Mouse (Mus musculus) limb, embryonic 12.5 days (tissue): Measurements from ENCODE around the gene Havcr1. TPM values are rescaled to one million over a fixed set of nuclear protein-coding genes. Genes with fewer than 3 reads are reported as not detected.
"Not testable (repeated sequence)": the region's sequence is repeated elsewhere in the genome, so short reads cannot be mapped to it uniquely, and the experiment has no call there.

ENCODE experiments used
- ATAC-seq: fragments of 200-750 bp; cut with Nextera tagmentation; 2 replicates; pipeline ENCODE4 v1.8.0; 2017; ENCODE audit warnings: low read depth, moderate TSS enrichment; ENCODE audit not compliant: insufficient number of reproducible peaks, insufficient read depth, low FRiP score, low TSS enrichment
- H3K27ac ChIP-seq: fragments of 300-500 bp; sonication (generic); 2 replicates; pipeline ENCODE4 v1.5.1; 2016; ENCODE audit warnings: mild to moderate bottlenecking, moderate library complexity
- H3K27me3 ChIP-seq: fragments of 300-500 bp; sonication (generic); 2 replicates; pipeline ENCODE4 v1.6.1; 2016; ENCODE audit warnings: mild to moderate bottlenecking, moderate library complexity
- H3K36me3 ChIP-seq: fragments of 300-500 bp; sonication (generic); 2 replicates; pipeline ENCODE4 v1.6.1; 2016; ENCODE audit warnings: mild to moderate bottlenecking, moderate library complexity
- H3K4me1 ChIP-seq: fragments of 300-500 bp; sonication (generic); replicated peaks from 2 replicates; pipeline ENCODE4 v1.6.1; 2016
- H3K4me2 ChIP-seq: fragments of 300-500 bp; sonication (generic); 2 replicates; pipeline ENCODE4 v1.6.1; 2016; ENCODE audit warnings: mild to moderate bottlenecking, moderate library complexity
- H3K4me3 ChIP-seq: fragments of 300-500 bp; sonication (generic); replicated peaks from 2 replicates; pipeline ENCODE4 v1.5.1; 2016; ENCODE audit warnings: mild to moderate bottlenecking
- H3K9ac ChIP-seq: fragments of 300-500 bp; sonication (generic); replicated peaks from 2 replicates; pipeline ENCODE4 v1.6.1; 2016; ENCODE audit warnings: mild to moderate bottlenecking, moderate library complexity
- H3K9me3 ChIP-seq: fragments of 300-500 bp; sonication (generic); 2 replicates; pipeline ENCODE4 v1.6.1; 2016; ENCODE audit warnings: mild to moderate bottlenecking, moderate library complexity
- WGBS: fragments of 180-500 bp; shearing (Covaris S2); methylation state at CpG from one replicate; pipeline ENCODE4 v1.1.7; 2016; 5-methylcytosine and 5-hydroxymethylcytosine counted together
- polyA plus RNA-seq: library from polyadenylated mRNA; unstranded; fragments of >200 nt; fragmentation: Nextera tagmentation; extraction: Ambion mirVana; gene quantifications from 2 replicates; pipeline ENCODE4 v1.2.1, GENCODE M21; 2016

The Havcr1 gene
- polyA plus RNA-seq, 1 experiment from 2014 or later, result not detected

DNA sequence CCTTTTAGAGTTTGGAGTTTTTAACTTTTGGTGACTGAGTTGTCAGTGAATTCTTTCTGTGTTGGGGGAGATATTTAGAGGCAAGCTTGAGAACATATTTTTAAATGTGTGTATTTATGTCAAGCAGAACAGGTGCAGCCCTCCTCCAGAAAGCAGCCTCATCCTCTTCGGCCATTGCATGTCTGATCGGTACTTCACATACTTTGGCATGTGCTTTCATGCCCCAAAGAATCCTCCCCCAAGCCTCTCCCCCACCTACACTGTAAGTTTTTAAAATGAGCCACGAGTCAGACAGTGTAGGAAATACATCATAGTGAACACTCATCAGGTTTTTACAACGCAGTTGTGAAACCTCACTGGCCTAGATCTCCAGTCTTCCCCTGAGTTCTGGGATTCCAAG, 6.0 kb downstream of the Havcr1 start:
- H3K36me3 ChIP-seq, result no peaks in the 10 kb centered on the region
- H3K27me3 ChIP-seq, result no peaks in the 10 kb centered on the region
- WGBS, result 76% methylated on average over 4 of the region's 4 CpGs
- ATAC-seq, result no peak
- no peak overlapping the region for H3K4me3 ChIP-seq
- no peak overlapping the region for H3K27ac ChIP-seq
- H3K4me2 ChIP-seq, result no peak overlapping the region
- no peaks in the 10 kb centered on the region for H3K4me1 ChIP-seq
- H3K9me3 ChIP-seq, result no peaks in the 10 kb centered on the region
- H3K9ac ChIP-seq, result no peak overlapping the region

DNA sequence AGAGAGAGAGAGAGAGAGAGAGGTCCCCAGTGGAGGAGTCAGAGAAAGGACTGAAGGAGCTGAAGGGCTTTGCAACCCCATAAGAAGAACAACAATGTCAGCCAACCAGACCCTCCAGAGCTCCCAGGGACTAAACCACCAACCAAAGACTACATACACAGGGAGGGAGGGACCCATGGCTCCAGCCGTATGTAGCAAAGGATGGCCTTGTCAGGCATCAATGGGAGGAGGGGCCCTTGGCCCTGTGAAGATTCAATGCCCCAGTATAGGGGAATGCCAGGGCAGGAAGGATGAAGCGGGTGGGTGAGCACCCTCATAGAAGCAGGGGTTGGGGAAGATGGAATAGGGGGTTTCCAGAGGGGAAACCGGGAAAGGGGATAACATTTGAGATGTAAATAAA, 6.8 kb downstream of the Havcr1 start:
- 79% methylated on average over 3 of the region's 3 CpGs for WGBS

DNA sequence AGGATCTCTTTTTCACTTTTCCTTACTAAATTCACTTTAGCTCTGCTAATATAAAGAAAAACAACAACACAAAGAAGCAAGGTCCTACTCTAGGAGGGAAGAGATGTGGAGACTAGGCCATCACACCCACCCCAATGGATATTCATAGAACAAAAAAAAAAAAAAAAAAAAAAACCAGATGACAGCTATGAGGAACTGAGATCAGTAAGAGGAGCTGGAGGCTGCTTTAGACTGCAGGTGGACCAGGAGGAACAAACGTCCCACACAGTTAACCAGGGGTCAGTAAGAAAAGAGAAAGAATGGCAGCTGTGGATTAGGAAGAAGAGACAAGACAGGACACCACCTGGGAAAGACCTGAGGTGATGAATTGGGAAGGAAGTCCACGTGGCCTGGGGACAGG, 13.1 kb downstream of the Havcr1 start:
- Histone ChIP-seq H3K9me3 (no peaks in the 10 kb centered on the region), H3K27ac (no peak overlapping the region), H3K4me3 (no peak overlapping the region), H3K4me2 (no peak overlapping the region), H3K4me1 (no peaks in the 10 kb centered on the region), H3K36me3 (no peaks in the 10 kb centered on the region), H3K9ac (no peak overlapping the region), H3K27me3 (no peaks in the 10 kb centered on the region)
- WGBS, result 61% methylated on average over 2 of the region's 2 CpGs
- no peak for ATAC-seq

More for the DNA sequence above, 6.8 kb downstream of the Havcr1 start:
- Histone ChIP-seq H3K4me3 (no peak overlapping the region), H3K4me2 (no peak overlapping the region), H3K27ac (no peak overlapping the region), H3K36me3 (no peaks in the 10 kb centered on the region), H3K27me3 (no peaks in the 10 kb centered on the region), H3K4me1 (no peaks in the 10 kb centered on the region), H3K9ac (no peak overlapping the region), H3K9me3 (no peaks in the 10 kb centered on the region)
- ATAC-seq, result no peak

DNA sequence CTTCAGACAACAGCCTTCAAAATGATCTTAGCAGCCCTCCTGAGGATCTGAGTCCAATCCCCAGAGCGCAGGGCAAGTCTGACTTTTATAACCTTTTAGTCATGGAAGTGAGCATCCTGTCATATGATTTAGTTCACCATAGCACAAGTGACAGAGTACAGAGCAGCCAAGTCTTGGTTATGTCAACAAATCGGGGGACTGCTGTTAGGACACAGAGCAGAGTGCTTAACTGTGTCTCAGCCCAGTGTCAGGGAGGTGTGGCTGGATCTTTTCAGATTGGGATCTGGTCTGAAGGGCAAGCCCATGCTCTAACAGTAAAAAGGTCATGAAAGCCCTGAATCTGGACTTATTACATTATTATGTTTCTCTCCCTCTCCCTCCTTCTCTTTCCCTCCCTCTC, 18.8 kb downstream of the Havcr1 start:
- 45% methylated on average over 2 of the region's 2 CpGs for WGBS
- Histone ChIP-seq H3K9ac (no peak overlapping the region), H3K36me3 (no peaks in the 10 kb centered on the region), H3K4me2 (no peak overlapping the region), H3K27me3 (no peaks in the 10 kb centered on the region), H3K4me1 (no peaks in the 10 kb centered on the region), H3K4me3 (no peak overlapping the region), H3K9me3 (no peaks in the 10 kb centered on the region), H3K27ac (no peak overlapping the region)
- ATAC-seq, result no peak

DNA sequence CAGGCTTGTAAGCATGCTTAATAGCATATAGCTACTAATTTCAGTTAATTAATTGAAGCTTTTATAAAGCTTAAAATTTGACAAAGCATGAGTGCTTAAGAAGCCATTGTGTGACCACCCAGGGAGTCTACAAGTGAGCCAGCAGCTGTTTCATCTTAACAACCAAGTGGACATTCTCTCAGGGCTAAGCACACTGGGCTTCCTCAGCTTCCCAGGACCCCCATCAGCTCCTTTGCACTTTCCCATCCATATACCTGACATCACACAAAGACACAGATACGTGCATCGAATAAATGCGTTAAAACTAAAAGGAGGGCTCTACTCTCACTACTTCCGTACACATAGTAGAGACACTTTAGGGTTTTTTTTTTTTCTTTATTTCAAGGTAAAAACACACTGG, 19.8 kb downstream of the Havcr1 start:
- Histone ChIP-seq H3K36me3 (no peaks in the 10 kb centered on the region), H3K4me3 (no peak overlapping the region), H3K27ac (no peak overlapping the region), H3K4me1 (no peaks in the 10 kb centered on the region), H3K4me2 (no peak overlapping the region), H3K9ac (no peak overlapping the region), H3K9me3 (no peaks in the 10 kb centered on the region), H3K27me3 (no peaks in the 10 kb centered on the region)
- WGBS, result 91% methylated on average over 4 of the region's 4 CpGs
- no peak for ATAC-seq

DNA sequence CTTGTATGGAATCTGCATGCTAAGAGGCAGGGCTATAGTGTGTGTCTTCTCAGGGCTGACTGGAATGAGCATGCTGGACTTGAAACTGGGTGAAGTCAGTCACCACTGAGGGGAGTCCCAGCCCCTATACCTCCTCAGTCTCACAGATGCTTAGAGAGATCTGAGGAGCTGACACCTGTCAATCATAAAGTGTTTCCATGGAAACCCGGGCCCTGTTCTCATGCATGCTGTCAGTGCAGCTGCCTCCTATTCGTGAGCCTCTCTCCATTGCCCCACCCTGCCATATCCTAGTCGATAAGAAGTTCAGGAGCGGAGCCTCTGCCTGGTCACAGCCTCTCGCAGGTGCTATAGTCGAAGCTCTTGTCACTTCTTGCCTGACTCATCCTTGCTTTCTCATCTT, 20.8 kb downstream of the Havcr1 start:
- H3K27ac ChIP-seq, ATAC-seq, H3K27me3 ChIP-seq, H3K36me3 ChIP-seq, H3K9me3 ChIP-seq, H3K4me3 ChIP-seq, H3K4me2 ChIP-seq, H3K9ac ChIP-seq, H3K4me1 ChIP-seq: not testable (repeated sequence)
- WGBS, result 87% methylated on average over 6 of the region's 6 CpGs

DNA sequence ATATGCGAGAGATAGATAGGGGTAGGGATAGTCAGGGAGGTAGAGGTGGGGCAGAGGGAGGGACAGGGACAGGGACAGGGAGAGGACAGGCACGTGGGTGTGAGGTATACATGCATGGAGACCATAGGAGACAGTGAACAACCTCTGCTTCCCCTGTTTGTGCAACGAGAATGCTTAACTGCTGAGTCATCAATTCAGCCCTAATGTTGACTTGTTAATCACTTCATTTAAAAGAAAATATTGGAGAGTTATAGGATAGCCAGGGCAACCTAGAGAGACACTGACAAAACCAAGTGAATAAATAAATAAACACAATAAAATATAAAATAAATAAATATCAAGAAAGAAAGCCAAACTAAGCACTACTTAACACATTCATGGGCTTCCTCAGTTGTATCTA, 42.0 kb downstream of the Havcr1 start:
- Histone ChIP-seq H3K4me1 (no peaks in the 10 kb centered on the region), H3K4me2 (no peak overlapping the region), H3K9ac (no peak overlapping the region), H3K9me3 (no peaks in the 10 kb centered on the region), H3K4me3 (no peak overlapping the region), H3K27ac (no peak overlapping the region), H3K27me3 (no peaks in the 10 kb centered on the region), H3K36me3 (no peaks in the 10 kb centered on the region)
- WGBS, result 81% methylated on average over 3 of the region's 3 CpGs
- ATAC-seq, result no peak

DNA sequence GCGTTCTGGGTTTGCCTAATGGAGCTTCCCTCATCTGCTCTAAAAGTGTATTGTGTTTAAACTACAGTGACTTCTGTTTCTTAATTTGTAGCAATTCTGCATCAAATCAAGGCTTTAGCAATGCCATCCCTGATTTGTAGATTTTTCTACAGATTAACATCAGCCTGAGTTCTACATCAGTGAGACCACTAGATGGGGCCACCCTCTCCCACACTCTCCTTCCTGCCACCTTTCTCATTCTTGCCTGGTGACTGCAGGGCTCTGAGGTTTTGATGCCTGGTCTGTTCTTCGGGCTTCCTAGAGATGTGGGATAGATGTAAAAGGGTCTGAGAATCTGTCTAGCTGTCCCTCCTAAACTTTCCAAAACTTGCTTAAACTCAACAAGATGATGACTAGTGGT, 44.9 kb downstream of the Havcr1 start:
- no peaks in the 10 kb centered on the region for H3K36me3 ChIP-seq
- no peak overlapping the region for H3K27ac ChIP-seq
- H3K4me2 ChIP-seq, result no peak overlapping the region
- WGBS, result 85% methylated on average over 2 of the region's 2 CpGs
- no peak for ATAC-seq
- no peak overlapping the region for H3K9ac ChIP-seq
- H3K4me3 ChIP-seq, result no peak overlapping the region
- no peaks in the 10 kb centered on the region for H3K9me3 ChIP-seq
- no peaks in the 10 kb centered on the region for H3K4me1 ChIP-seq
- H3K27me3 ChIP-seq, result no peaks in the 10 kb centered on the region

DNA sequence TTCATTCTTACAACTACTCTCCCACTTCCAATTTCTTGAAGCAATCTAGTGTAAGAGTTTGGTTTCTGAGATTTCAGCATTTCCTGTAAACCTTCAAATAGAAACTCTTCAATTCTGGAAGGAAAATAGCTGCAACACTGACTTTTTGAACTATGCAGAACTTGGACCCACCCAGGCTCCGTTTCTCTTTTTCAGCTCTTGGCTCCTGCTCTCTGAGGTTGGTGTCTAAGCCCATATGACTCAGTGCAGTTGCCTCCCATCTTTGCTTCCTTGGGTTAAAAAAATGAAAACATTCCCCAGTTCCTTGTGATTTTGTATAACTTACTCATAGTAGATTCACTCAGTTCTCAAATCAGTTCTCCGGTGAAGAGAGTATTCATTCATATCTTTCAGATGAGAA, 69.6 kb downstream of the Havcr1 start:
- ATAC-seq, result no peak
- Histone ChIP-seq H3K4me1 (no peaks in the 10 kb centered on the region), H3K4me3 (no peak overlapping the region), H3K36me3 (no peaks in the 10 kb centered on the region), H3K27ac (no peak overlapping the region), H3K27me3 (no peaks in the 10 kb centered on the region), H3K9ac (no peak overlapping the region), H3K9me3 (0 out of 2 replicates have a peak, but pooled peaks cover 3% of the 10 kb centered on the region), H3K4me2 (no peak overlapping the region)
- WGBS, result 90% methylated on average over 2 of the region's 2 CpGs

DNA sequence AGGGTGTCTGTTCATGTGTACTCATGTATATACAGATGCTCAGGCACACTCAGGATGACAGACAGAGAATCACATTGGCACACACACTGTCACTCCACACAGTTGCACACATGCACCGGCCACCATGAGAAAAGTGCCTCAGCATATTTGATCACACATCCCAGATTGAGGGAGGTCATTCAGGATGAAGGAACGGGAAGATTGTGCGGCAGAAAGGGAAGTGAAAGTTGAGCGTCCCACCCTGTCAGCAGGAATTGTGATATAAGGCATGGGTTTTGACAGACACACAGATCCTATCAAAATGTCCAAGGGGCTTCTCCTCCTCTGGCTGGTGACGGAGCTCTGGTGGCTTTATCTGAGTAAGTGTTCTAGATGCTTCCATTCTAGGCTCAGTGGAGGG, 75.6 kb downstream of the Havcr1 start, which contains the start of gene Timd4:
Gene Timd4, plus strand, starts transcription at position 290 of the 400 bp plus-strand sequence.
- 84% methylated on average over 5 of the region's 5 CpGs for WGBS
- Histone ChIP-seq H3K27ac (no peak within 1 kb of the TSS), H3K9ac (no peak within 1 kb of the TSS)

DNA sequence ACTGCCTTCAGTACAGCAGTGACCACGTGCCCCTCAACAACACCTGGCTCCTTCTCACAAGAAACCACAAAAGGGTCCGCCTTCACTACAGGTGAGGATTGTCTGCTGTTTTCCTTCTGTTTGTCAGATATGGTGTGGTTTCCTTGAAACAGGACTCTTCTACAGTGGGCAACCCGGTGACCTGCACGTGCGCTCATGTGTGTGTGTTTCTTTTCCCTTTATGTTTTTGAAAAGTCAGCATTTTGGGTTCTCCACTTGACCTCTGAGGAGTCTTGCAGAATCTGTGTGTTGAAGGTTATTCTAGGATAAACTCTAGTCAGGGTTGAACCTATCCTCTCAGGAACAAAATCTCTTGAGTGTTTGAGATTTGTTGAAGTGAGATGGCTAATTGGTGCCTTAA, 82.8 kb downstream of the Havcr1 start:
- Histone ChIP-seq H3K9ac (no peak overlapping the region), H3K9me3 (no peaks in the 10 kb centered on the region), H3K27ac (no peak overlapping the region), H3K4me3 (no peak overlapping the region), H3K36me3 (no peaks in the 10 kb centered on the region), H3K27me3 (no peaks in the 10 kb centered on the region), H3K4me2 (no peak overlapping the region), H3K4me1 (no peaks in the 10 kb centered on the region)
- 86% methylated on average over 5 of the region's 5 CpGs for WGBS
- ATAC-seq, result no peak

More for the DNA sequence above, 75.6 kb downstream of the Havcr1 start, which contains the start of gene Timd4:
- no peaks in the 10 kb centered on the region for H3K36me3 ChIP-seq
- H3K27me3 ChIP-seq, result no peaks in the 10 kb centered on the region
- no peak within 1 kb of the TSS for H3K4me2 ChIP-seq
- H3K4me1 ChIP-seq, result no peaks in the 10 kb centered on the region
- H3K9me3 ChIP-seq, result 0 out of 2 replicates have a peak, but pooled peaks cover 3% of the 10 kb centered on the region
- H3K4me3 ChIP-seq, result no peak within 1 kb of the TSS
- no peak for ATAC-seq

DNA sequence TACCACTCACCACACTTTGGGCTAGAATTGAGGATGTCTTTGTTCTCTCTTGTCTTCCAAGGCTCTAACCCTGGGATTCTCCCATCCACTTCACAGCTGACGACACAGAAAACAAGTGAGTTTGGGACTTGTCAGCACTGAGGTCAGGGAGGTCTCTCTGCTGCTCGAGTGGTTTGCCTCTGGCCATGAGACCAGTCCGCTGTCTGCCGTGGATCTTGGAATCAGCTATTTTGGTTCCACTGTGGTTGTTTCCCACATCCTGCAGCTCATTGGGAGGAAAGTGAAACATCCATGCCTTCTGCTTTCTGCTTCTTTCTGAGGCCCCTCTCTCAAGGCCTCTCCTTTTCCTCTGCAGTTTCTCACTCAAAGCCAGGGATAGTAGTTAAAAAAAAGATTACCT, 85.0 kb downstream of the Havcr1 start:
- ATAC-seq, result no peak
- H3K4me2 ChIP-seq, result no peak overlapping the region
- no peaks in the 10 kb centered on the region for H3K9me3 ChIP-seq
- no peaks in the 10 kb centered on the region for H3K36me3 ChIP-seq
- H3K27ac ChIP-seq, result no peak overlapping the region
- H3K4me3 ChIP-seq, result no peak overlapping the region
- WGBS, result 70% methylated on average over 4 of the region's 4 CpGs
- H3K4me1 ChIP-seq, result no peaks in the 10 kb centered on the region
- H3K9ac ChIP-seq, result no peak overlapping the region
- H3K27me3 ChIP-seq, result no peaks in the 10 kb centered on the region
